Mouse (Mus musculus) NIH3T3 (cell line): ENCODE measurements around the gene Mrpl41.
"Not testable (repeated sequence)": the region's sequence is repeated elsewhere in the genome, so short reads cannot be mapped to it uniquely, and the experiment has no call there.

Source experiments
- DNase-seq: peaks from one replicate; pipeline ENCODE4 v3.0.0-alpha.2; 2012; ENCODE audit warnings: low read depth

Gene Mrpl41

GRCm38 (mm10) chr2:24974906-24975703 lies at the start of gene Mrpl41:
TSS of gene Mrpl41 (minus strand) at chr2:24975098.
- DNase-seq: peak; percentile 96

GRCm38 (mm10) chr2:25022678-25023077 lies 47.8 kb upstream of the Mrpl41 start:
- no peak for DNase-seq

GRCm38 (mm10) chr2:25008250-25008649 lies 33.4 kb upstream of the Mrpl41 start:
- DNase-seq: peak; percentile 26

GRCm38 (mm10) chr2:25006767-25007166 lies 31.9 kb upstream of the Mrpl41 start:
- no peak for DNase-seq

GRCm38 (mm10) chr2:25003946-25004786 lies 29.3 kb upstream of the Mrpl41 start:
- DNase-seq: peak; percentile 61

GRCm38 (mm10) chr2:25000544-25001235 lies 25.8 kb upstream of the Mrpl41 start:
- DNase-seq: peak; percentile 55

GRCm38 (mm10) chr2:24996471-24996870 lies 21.6 kb upstream of the Mrpl41 start:
- no peak for DNase-seq

- no peak for DNase-seq
These were observed 20.4 kb upstream of the Mrpl41 start for GRCm38 (mm10) chr2:24995332-24995731.

- DNase-seq: no peak
These were observed 12.9 kb upstream of the Mrpl41 start for GRCm38 (mm10) chr2:24987762-24988161.

GRCm38 (mm10) chr2:24976960-24977359 lies 2.1 kb upstream of the Mrpl41 start:
- DNase-seq: no peak

GRCm38 (mm10) chr2:24975704-24976297 lies 903 bp upstream of the Mrpl41 start, which contains the start of gene Pnpla7:
TSS of gene Pnpla7 (plus strand) at chr2:24976033.
- DNase-seq: peak; percentile 83

- not testable (repeated sequence) for DNase-seq
These were observed 446 bp downstream of the Mrpl41 start for GRCm38 (mm10) chr2:24974452-24974851.

GRCm38 (mm10) chr2:24970386-24970785 lies 4.5 kb downstream of the Mrpl41 start:
- DNase-seq: no peak

GRCm38 (mm10) chr2:24962304-24963000 lies 12.4 kb downstream of the Mrpl41 start, which contains the start of gene Dph7:
TSS of gene Dph7 (plus strand) at chr2:24962400.
- peak; percentile 76 for DNase-seq

- DNase-seq: peak; percentile 60
These were observed 14.0 kb downstream of the Mrpl41 start for GRCm38 (mm10) chr2:24960910-24961309.

- no peak for DNase-seq
These were observed 22.3 kb downstream of the Mrpl41 start for GRCm38 (mm10) chr2:24952537-24953055.

GRCm38 (mm10) chr2:24950189-24950535 lies 24.7 kb downstream of the Mrpl41 start:
- DNase-seq: peak; percentile 31

GRCm38 (mm10) chr2:24949421-24950188 lies 25.3 kb downstream of the Mrpl41 start, which contains the start of gene Zmynd19:
TSS of gene Zmynd19 (plus strand) at chr2:24949792.
- DNase-seq: peak; percentile 98

GRCm38 (mm10) chr2:24944304-24944703 lies 30.6 kb downstream of the Mrpl41 start:
- DNase-seq: peak; percentile 22

GRCm38 (mm10) chr2:24942092-24942491 lies 32.8 kb downstream of the Mrpl41 start:
- DNase-seq: no peak
